Mouse (Mus musculus) heart, adult 8-10 months (tissue): ENCODE measurements around the gene Utf1. TPM values are rescaled to one million over a fixed set of nuclear protein-coding genes. Genes with fewer than 3 reads are reported as not detected.

Source experiments
- DNase-seq: peaks from one replicate; pipeline ENCODE4 v3.0.0; 2022; ENCODE audit warnings: low spot score
- total RNA-seq, 4 experiments: library from RNA; stranded (reverse); gene quantifications; 2 replicates each; pipeline ENCODE4 v1.2.4; 2022

Utf1 gene
- not detected for total RNA-seq

DNA sequence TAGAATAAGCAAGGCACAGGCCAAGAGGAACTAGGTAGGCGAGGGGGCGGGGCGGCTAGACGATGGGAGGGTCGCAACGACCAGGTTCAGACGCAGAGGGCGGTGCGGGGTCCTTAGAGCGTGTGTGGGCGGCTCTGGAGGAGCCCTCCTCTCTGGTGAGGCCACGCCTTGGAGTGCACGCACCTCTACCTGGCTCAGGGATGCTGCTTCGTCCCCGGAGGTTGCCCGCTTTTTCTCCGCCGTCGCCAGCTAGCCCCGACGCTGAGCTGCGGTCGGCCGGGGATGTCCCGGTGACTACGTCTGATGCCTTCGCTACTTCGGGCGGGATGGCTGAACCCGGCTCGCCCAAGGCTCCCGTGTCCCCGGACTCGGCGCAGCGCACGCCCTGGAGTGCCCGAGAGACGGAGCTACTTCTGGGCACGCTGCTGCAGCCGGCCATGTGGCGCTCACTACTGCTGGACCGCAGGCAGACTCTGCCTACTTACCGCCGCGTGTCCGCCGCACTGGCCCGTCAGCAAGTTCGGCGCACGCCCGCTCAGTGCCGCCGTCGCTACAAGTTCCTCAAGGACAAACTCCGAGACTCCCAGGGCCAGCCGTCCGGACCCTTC lies at the start of gene Utf1:
Gene Utf1 (plus strand): TSS at position 116 of the 608 bp plus-strand sequence.
- no peak for DNase-seq

DNA sequence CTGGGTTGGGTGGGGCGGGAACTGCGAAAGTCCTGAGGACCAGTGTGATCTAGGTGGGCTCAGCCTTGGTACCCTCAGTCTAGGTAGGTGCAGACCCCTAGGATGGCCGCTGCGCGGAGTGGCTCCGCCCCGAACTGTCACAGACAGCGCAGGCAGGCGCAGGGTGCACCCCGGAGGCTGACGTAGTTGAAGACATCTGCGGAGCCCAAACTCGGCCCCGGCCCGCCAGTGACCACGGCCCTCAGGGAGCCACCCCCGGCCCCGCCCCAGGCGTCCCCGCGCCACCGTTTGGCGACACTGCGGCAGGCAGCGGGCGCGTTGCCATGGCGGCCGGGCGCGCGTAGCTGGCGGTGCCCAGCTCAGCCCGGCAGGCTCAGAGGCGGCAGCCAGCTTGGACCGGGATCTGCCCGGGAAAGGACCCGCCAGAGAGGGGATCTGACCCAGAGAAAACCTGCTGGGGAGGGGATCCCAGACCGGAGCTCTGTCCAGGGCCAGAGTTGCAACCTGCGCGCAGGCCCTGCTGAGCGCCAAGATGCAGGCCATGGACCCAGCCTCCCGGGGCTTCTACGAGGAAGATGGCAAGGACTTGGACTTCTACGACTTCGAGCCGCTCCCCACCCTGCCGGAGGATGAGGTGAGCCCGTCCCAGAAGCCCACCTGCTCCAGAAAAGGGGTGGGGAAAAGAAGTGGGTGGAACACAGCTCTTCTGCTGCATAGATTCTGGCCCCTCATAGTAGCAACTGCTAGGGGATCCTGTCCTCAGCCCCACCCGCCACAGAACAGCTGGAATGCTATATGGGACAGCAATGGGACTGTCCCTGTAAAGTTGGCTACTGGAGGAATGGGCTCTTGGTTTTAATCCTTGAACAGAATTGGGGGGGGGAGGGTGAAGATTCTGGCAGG lies 48.7 kb upstream of the Utf1 start, which contains the start of gene Kndc1:
Gene Kndc1 (plus strand): TSS at position 42 of the 903 bp plus-strand sequence.
- DNase-seq, result no peak

DNA sequence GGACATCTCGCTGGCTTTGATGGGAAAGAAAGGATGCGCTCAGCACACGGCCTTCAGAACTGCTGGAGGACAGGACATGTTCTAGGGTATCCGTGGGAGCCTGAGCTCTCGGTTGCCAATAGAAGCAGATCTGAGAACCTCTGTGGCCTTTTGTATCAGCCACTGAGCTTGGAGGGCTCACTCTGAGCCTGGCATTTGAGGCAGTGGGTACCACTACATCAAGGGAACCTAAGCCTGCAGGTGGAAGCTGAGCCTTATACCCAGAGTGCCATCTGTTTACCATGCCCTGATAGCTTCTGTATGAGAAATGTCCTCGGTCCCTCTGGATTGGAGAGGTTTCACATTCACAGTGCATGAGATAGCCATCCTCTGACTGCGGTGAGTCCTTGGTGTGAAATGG lies 47.3 kb upstream of the Utf1 start:
- no peak for DNase-seq

DNA sequence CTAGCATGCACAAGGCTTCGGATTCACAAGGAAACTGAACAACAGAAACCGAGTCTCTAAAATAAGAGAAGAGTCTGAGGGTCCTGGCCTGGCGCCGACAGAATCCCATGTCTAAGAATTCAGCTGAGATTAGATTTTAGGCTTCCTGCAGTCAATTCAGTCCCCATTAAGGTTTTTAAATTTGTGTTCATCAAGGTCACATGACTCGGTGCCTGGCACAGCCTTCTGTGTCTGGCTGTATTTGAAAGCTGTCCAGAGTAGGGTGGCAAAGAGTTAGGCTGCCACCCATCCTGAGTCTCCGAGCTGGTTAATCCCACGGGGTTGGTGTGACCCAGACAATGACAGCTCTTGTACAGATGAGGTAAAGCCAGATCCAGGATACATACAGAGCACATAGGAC lies 46.8 kb upstream of the Utf1 start:
- no peak for DNase-seq

DNA sequence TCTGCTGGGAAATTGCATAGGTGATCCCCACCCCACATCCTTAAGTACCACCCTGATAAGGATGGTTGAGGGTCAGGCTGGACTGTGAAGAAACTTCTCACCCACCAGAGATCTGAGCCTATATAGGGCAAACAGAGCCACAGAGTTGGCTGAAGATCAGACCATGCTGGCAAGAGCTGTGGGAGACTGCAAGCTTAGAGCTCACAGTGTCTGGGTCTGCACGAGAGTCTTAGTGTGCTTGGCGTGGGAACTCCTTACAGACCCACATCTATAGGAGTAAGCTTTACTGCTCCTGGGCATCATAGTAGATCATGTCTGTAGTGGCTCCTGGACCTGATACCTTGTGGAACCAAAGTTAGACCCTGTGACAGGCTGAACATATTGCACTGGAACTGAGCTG lies 45.0 kb upstream of the Utf1 start:
- DNase-seq, result no peak

DNA sequence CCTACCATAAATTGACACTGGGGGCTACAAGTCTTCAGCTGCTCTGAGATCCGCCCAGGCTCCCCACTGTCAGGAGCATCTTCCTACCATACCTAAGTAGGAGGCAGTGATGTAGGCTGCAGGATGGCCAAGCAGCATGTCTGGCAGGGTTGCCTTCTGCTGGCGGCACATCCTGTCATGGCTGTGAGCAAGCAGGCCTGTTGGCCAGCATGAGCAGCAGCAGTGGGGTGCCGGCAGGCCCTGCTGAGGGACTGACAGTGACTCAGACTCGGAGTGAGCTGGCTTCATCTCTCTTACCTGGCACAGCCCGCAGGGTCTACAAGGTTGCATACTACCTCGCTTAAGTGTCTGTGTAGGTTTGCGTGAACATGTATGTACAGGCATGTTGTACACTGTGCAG lies 44.1 kb upstream of the Utf1 start:
- DNase-seq, result no peak

DNA sequence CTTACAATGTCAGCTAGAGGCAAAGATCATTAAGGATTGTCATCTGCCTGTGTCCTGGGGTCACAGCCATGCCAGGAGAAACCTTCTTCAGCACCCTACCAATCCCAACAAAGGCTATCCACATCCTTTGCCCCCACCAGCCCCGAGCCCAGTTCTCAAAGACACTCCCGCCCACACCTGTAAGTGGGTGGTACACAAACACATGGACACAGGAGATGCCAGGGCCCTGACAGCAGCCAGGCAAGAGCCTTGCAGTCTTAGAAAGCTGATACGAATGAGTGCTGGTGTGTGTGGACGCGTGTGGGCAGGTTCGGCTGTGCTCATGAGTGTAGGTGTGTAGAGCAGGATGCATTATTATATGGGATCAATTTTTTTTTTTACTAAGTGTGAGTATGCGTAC lies 43.1 kb upstream of the Utf1 start:
- no peak for DNase-seq

DNA sequence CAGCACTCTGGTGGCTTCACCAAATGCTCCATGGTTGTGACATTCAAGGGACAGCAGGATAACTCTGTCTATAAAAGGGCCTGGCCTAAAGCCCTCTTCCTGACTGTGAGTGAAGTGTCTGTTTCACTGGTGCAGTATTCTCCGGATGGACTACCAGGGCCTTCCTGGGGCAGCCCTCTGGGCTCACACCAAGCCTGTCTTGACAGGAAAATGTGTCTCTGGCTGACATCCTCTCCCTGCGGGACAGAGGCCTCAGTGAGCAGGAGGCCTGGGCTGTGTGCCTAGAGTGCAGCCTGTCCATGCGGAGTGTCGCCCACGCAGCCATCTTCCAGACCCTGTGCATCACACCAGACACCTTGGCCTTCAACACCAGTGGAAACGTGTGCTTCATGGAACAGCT lies 42.7 kb upstream of the Utf1 start:
- DNase-seq, result no peak

DNA sequence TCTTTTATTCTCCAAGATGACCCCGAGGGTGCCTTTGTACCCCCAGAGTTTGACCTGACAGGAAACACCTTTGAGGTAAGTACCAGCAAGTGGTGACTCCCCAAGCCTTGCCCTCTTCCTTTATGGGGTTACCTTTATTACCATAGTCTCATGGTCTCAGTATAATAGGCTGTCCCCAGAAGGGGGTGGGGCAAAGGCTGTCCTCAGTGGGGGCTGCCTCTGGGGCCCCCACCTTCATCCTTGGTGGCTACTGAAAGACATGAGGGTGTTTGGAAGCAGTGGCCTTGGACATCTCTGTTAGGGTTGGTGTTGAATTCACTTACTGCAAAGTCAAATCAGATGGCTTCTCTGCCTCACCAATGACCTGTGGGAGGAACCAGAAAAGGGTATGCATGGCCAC lies 41.6 kb upstream of the Utf1 start:
- DNase-seq, result no peak

DNA sequence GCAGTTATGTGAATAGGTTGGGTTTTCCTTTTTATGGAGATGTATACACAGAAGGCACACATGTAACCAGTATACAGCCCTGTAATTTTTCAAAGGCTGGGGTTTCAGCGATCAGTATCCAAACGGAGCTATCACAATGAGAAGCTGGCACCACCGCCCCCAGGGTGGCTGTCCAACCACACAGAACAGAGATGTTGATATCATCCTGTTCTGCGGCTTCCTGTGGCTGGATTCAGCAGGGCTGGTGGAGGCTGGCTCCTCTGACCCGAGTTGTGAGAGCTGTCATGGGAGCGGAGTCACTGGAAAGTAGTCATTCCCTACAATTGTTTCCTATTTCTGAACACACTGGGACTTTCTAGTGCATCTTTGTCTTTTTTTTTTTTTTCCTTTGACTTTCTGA lies 38.3 kb upstream of the Utf1 start:
- DNase-seq, result no peak

DNA sequence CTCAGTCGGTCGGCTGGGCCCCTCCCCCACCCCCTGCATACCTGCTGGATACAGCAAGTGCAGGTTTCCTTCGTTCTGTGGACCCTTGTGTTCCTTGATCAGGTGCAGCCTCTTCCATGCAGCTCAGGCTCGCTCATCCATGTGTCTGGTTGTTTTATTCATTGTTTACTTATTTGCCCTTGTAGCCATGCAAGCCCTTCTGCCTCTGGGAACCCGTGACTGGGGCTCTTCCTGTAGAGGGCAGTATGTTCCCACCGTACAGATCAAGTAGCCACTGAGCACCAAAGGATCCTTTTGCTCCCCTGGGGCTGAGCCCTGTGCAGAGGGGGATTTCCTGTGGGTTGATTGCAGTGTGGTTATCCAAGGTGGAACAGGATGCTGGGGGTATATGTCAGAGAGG lies 37.9 kb upstream of the Utf1 start:
- peak; percentile 9 for DNase-seq

DNA sequence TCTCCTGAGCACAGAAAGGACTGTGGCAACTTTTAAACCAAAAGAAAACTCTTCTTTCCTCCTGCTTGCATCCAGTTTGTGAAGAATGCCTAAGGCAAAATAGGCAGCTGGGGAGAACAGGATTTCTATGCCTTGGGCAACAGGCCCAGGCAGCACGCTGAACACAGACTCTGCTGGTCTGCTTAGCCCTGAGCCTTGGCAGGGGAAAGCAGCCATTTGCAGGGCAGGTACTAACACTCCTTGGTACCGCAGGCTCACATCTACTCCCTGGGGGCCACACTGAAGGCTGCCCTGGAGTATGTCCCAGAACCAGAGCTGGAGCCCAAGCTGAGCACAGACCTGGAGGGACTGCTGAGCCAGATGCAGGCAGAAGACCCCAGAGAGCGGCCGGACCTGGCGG lies 35.4 kb upstream of the Utf1 start:
- no peak for DNase-seq

DNA sequence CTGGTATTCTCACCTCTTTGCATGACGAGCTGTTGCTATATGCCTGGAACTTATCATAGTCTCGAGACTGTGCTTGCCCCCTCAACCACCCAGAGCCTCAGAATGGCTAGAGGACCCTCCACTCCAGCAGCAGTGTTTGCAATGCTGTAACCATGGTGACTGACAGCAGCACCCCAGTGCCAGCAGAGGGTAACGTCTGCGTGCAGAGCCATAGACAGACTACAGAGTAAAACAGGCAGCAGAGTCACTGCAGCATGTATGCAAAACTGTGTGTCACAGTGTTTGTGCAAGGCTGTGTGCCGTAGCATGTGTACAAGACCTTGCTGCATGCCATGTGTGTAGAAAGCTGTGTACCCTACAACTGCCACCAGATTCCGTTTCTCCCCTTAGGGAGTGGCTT lies 34.1 kb upstream of the Utf1 start:
- DNase-seq, result no peak

DNA sequence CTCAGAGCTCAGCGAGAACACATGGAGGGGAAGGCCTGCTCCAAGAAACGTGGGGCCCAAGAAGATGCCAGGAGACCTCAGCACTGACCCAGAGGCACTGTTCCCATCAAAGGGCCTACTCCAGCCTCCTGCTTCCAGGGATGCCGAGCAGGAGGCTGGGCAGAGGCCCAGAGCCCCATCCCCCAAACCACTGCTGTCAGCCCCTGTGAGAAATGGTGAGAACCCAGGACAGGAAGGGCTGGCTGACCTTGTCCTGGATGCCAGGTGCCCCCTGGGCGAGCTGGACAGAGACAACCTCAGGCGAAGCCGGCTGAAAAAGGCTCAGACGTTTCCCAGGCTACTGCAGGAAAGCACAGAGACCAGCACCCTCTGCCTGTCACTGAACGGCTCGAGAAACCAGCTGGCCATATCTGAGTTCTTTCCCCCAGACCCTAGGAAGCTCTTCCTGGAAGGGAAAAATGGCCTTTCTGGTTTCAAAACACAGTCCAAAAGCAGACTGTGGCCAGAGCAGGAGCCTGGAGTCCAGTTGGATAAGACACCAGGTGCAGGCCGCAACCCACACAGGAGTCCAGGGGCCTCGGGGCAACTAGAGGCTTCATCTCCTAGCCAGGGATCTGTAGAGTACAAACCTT lies 33.3 kb upstream of the Utf1 start:
- DNase-seq, result no peak

DNA sequence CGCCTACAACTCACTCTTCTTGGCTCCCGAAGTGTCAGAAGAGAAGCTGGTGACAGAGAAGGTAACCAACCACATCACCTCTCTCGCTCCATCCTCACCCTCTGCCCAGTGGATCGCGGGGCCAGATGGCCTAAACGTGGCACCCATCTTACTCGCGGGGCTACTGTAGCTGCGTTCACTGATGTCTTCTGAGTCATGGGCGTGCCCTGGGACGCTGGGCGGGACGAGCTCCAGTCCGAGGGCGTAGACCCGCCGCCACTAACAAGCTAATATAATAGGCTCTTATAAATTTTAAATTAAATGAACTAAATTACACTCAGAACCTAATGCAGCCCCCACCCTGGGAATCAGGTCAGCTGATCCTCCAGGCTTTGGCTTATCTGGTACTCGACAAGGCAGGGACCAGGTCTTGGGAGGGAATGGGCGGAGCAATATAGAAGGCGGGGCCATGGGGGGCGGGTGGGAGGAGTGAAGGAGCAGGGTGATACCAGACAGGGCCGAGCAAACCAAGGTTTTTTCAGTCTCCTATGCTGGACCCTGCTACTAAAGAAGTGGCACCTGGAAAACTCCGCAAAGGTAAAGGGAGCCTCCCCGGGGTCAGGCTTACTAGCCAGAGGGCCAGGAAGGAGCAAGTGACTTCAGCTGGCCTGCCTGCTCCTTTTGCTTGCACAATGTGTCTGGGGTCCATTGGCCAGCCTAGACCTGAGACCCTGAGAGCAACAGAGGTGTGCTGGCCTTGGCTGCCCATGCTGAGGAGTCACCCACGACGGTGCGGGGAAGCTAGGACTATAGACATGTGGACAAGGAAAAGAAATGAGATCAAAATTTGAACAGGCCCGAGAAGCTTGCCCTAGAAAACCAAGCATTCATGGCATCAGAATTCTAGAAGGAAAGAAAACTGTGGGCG lies 29.2 kb upstream of the Utf1 start:
- no peak for DNase-seq

DNA sequence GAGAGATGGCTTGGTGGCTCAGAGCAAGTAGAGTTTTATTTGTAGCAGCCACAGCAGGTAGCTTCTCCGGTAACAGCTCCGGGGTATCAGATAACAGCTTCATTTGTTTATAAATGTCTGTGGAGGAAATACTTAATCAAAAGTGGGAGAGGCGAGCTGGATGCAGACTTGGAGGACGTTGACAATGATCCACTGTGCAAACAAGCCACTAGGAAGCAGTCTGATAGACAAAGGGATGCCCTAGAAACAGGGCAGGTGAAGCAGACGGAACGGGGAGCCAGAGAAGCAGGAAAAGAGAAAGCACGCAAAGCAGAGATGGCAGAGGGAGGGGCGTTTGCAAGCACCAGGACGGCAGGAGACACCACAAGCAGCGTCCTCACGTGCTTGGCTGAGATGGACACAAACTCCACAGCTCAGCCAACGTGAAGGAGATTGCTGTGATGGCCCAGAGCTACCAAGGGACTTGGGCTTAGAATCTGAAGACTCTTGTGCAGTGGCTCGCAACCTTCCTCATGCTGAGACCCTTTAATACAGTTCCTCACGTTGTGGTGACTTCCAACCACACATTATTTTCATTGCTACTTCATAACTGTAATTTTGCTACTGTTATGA lies 27.8 kb upstream of the Utf1 start:
- DNase-seq, result no peak

DNA sequence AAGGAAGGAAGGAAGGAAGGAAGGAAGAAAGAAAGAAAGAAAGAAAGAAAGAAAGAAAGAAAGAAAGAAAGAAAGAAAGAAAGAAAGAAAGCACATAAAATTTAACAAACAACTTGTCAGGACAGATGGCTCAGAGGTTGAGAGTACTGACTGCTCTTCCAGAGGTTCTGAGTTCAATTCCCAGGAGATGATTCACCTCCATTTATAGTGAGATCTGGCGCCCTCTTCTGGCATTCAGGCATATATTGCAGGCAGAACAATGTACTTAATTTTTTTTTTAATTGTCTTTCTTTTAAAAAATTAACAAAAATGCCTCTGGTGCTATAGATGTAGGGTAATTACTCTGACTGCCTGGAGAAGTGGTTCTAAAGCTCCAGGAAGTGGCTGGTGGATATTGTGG lies 27.2 kb upstream of the Utf1 start:
- no peak for DNase-seq

DNA sequence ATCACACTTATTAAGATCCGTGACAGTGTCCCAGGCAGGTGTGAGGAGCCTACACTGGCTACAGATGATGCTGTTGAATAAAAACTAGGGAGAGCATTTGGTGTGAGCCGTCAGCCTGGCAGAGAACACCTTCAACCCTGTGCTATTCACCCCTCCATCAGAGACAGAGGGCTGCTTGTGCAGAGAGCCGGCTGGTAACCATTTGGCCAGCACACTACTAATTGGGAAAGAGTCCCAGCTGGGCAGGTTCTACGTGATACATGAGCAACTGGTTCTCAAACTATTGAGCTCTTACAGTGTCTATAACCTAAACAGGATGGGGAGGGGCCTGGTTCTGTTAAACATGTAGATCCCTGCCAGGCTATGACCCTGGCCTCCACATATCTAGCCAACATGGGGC lies 25.3 kb upstream of the Utf1 start:
- no peak for DNase-seq

DNA sequence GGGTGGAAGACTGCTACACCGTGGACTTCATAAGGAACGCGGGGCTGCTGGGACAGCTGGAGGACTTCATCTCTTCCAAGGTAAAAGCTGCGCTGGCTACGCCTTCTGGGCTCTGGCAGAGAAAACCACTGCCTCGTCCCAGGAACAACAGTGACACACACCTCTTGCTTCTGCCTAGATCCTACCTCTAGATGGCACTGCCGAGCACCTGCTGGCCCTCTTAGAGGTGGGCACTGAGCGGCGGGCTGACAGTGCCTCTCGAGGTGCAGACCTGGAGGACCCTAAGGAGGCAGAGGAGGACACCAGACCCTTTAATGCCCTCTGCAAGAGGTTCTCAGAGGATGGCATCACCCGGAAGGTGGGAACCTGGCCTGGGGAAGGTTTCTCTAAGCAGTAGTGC lies 12.9 kb upstream of the Utf1 start:
- no peak for DNase-seq

DNA sequence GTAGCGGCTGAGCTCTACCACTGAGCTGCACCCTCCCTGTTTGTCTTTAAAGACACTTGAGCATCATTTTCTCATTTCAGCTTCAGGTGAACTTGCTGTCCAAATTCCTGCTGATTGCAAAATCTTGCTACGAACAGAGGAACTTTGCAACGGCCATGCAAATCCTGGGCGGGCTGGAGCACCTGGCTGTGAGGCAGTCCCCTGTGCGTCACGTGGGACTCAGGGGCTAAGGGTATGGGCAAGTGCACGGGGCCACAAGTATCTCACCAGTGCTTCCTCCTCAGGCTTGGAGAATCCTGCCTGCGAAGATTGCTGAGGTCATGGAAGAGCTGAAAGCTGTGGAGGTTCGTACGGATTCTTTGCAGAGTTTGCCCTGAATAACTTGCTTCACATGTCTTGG lies 6.9 kb upstream of the Utf1 start:
- DNase-seq, result no peak

DNA sequence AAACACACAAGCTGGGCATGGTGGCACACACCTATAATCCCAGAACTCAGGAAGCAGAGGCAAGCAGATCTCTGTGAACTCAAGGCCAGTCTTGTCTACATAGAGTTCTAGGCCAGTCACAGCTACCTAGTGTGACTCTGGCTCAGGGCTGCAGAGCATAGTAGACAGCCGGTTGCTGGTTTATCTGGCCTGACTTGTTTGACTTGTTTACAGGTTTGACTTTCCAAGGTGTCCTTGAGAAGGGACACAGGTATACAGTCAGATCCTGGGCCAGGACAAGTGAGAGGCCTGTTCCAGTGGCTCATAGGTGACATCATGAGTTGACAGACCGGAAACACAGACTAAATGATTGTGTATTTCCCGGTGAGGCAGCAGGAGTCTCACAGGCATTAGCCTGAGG lies 6.5 kb upstream of the Utf1 start:
- DNase-seq, result no peak
